Mouse (Mus musculus) lung, postnatal 0 days (tissue): Measurements from ENCODE around the gene Gm20388. TPM values are rescaled to one million over a fixed set of nuclear protein-coding genes. Genes with fewer than 3 reads are reported as not detected.
A peak's percentile ranks its signal among the peaks of the same experiment; 100 is the strongest.

ENCODE experiments used
- ATAC-seq: fragments of 200-750 bp; cut with Nextera tagmentation; 2 replicates; pipeline ENCODE4 v1.8.0; 2017; ENCODE audit warnings: moderate library complexity
- DNase-seq: peaks from one replicate; pipeline ENCODE4 v3.0.0-alpha.2; 2016; ENCODE audit warnings: low spot score
- H3K27ac ChIP-seq: fragments of 300-500 bp; sonication (generic); 2 replicates; pipeline ENCODE4 v1.5.1; 2014; ENCODE audit warnings: antibody characterized with exemption, mild to moderate bottlenecking, low read length, mixed read lengths
- H3K27me3 ChIP-seq: fragments of 300-500 bp; sonication (generic); replicated peaks from 2 replicates; pipeline ENCODE4 v1.6.1; 2014; ENCODE audit warnings: low read length, mixed read lengths; ENCODE audit not compliant: insufficient read depth
- H3K36me3 ChIP-seq: fragments of 300-500 bp; sonication (generic); 2 replicates; pipeline ENCODE4 v1.6.1; 2014; ENCODE audit warnings: low read length, mixed read lengths; ENCODE audit not compliant: insufficient read depth
- H3K4me1 ChIP-seq: fragments of 300-500 bp; sonication (generic); 2 replicates; pipeline ENCODE4 v1.6.1; 2014; ENCODE audit warnings: antibody characterized with exemption, low read depth, low read length, mixed read lengths; ENCODE audit not compliant: insufficient read depth
- H3K4me2 ChIP-seq: fragments of 300-500 bp; sonication (generic); replicated peaks from 2 replicates; pipeline ENCODE4 v1.6.1; 2014; ENCODE audit warnings: low read depth, mild to moderate bottlenecking, low read length, moderate library complexity, mixed read lengths
- H3K4me3 ChIP-seq: fragments of 300-500 bp; sonication (generic); 2 replicates; pipeline ENCODE4 v1.5.1; 2014; ENCODE audit warnings: low read depth, low read length
- H3K9ac ChIP-seq: fragments of 300-500 bp; sonication (generic); replicated peaks from 2 replicates; pipeline ENCODE4 v1.6.1; 2014; ENCODE audit warnings: low read depth, mild to moderate bottlenecking
- H3K9me3 ChIP-seq: fragments of 300-500 bp; sonication (generic); 2 replicates; pipeline ENCODE4 v1.6.1; 2016; ENCODE audit warnings: low read length, mixed read lengths
- CTCF ChIP-seq: IDR thresholded peaks from 2 replicates; pipeline ENCODE4 v1.5.1; 2016; ENCODE audit warnings: antibody characterized with exemption, mild to moderate bottlenecking
- EP300 ChIP-seq: IDR thresholded peaks from 2 replicates; pipeline ENCODE4 v1.6.1; 2016; ENCODE audit warnings: antibody characterized with exemption, mild to moderate bottlenecking, control low read depth
- WGBS: fragments of 180-500 bp; shearing (Covaris S2); extraction: QIAGEN DNeasy Blood & Tissue Kit; methylation state at CpG from one replicate; pipeline ENCODE4 v1.1.7; 2014; 5-methylcytosine and 5-hydroxymethylcytosine counted together
- polyA plus RNA-seq: library from polyadenylated mRNA; unstranded; fragments of >200 nt; fragmentation: Nextera tagmentation; extraction: Ambion mirVana; gene quantifications from 2 replicates; pipeline ENCODE4 v1.2.1, GENCODE M21; 2015

Gm20388 gene
- polyA plus RNA-seq, 1 experiment from 2014 or later = not detected

DNA sequence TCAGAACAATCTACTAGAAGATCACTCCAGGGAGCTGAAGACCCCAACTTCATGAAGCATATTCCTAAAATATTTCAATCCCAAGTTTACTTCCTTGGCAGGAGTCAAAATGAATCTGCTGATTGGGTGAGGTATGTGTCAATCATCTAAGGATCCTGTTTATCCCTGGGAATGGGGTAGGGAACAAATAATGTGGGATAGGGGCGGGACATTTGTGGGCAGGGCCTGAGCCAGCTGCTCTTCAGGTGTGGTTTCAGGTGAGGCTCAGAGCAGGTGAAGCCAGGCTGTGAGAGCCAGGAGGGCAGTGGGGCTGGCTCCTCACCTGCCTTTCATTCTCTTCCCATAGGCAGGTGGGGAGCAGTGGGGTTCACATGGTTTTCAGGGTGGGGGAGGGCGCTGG is 2816.1 kb downstream of the Gm20388 start:
- no peak for ATAC-seq
- H3K27me3 ChIP-seq = 0 out of 2 replicates have a peak, but pooled peaks cover 2% of the 10 kb centered on the region
- 58% methylated on average over 2 of the region's 2 CpGs for WGBS
- no peak overlapping the region for H3K27ac ChIP-seq
- H3K36me3 ChIP-seq = no peaks in the 10 kb centered on the region
- H3K9me3 ChIP-seq = no peaks in the 10 kb centered on the region
- H3K4me2 ChIP-seq = no peak overlapping the region
- H3K9ac ChIP-seq = no peak overlapping the region
- no peak for DNase-seq
- no peaks in the 10 kb centered on the region for H3K4me1 ChIP-seq
- H3K4me3 ChIP-seq = no peak overlapping the region
- TF ChIP-seq EP300 (no peak), CTCF (no peak)

DNA sequence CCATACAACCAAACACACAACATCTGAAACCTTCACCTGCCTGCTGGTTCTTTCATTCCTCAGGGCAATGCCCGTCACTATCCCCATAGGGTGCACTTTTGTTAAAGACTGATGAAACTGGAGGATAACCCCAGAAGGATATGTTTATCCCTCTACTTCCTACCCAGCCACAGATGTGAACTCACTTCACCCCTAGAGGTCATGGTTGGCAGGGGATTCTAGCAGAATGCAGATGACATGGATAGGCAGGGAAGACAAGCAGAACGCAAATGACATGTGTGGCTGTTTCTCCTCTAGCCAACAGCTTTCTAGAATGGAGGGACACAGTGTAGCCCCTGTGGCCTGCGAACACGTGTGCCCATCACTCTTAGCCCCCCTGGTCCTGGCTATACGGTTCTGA is 2816.8 kb downstream of the Gm20388 start:
- ATAC-seq (no peak), DNase-seq (no peak)
- whole genome bisulfite sequencing = 54% methylated on average over 5 of the region's 5 CpGs
- no peak overlapping the region for H3K9ac ChIP-seq
- no peak overlapping the region for H3K4me3 ChIP-seq
- no peaks in the 10 kb centered on the region for H3K36me3 ChIP-seq
- H3K4me1 ChIP-seq = no peaks in the 10 kb centered on the region
- H3K4me2 ChIP-seq = no peak overlapping the region
- H3K27me3 ChIP-seq = no peaks in the 10 kb centered on the region
- no peak for TF ChIP-seq EP300
- TF ChIP-seq CTCF = no peak; the same call in 1 of the 2 replicates
- H3K27ac ChIP-seq = no peak overlapping the region
- no peaks in the 10 kb centered on the region for H3K9me3 ChIP-seq

DNA sequence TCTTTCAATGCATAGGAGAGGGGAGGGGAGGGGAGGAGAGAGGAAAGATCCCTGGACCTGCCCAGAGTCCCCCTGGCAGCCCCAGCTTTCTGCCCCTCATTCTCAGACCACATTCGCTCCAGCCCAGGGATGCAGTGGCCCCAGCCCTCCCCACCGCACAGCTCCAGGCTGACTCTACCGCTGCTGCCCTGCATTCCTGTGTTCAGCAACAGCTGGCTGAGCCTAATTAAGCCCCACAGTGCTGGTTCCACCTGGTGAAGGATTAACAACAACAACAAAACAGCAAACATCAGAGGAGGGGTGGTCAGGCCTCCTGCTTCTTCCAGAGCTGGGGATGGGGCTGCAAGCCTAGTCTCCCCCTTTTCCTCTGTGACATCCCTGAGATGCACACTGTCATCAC is 2818.0 kb downstream of the Gm20388 start:
- no peak for ATAC-seq
- 31% methylated on average over 3 of the region's 3 CpGs for WGBS

DNA sequence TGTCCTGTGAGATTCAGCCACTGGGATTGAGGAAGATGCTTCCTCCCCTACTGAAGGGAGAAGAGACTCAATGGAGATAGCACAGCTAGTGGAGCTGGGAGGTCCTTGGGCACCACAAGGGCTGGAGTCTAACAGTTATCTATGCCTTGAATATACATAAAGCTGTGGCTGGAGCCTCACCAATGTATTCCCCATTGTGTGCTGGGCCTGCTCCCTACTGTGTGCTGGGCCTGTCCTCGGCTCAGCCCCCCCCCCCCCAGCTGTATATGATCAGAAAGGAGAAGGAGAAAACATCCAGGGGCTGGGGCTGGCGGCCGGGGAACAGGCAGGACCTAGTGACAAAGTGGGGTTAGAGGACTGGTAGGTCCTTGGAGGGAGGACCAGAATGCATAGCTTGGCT is 2824.5 kb downstream of the Gm20388 start:
- TF ChIP-seq CTCF = no peak
- no peak for TF ChIP-seq EP300
- Histone ChIP-seq H3K9me3 (no peaks in the 10 kb centered on the region), H3K9ac (no peak overlapping the region), H3K4me1 (no peaks in the 10 kb centered on the region), H3K4me3 (no peak overlapping the region), H3K27me3 (0 out of 2 replicates have a peak, but pooled peaks cover 3% of the 10 kb centered on the region), H3K27ac (no peak overlapping the region), H3K36me3 (no peaks in the 10 kb centered on the region), H3K4me2 (no peak overlapping the region)
- ATAC-seq = no peak
- 45% methylated on average over 3 of the region's 3 CpGs for WGBS
- DNase-seq = no peak

More for the DNA sequence above, 2818.0 kb downstream of the Gm20388 start:
- Histone ChIP-seq H3K4me2 (no peak overlapping the region), H3K4me1 (no peaks in the 10 kb centered on the region), H3K27ac (no peak overlapping the region), H3K27me3 (0 out of 2 replicates have a peak, but pooled peaks cover 3% of the 10 kb centered on the region), H3K9me3 (no peaks in the 10 kb centered on the region), H3K4me3 (no peak overlapping the region), H3K36me3 (no peaks in the 10 kb centered on the region), H3K9ac (no peak overlapping the region)
- no peak for TF ChIP-seq CTCF
- no peak for TF ChIP-seq EP300
- DNase-seq = no peak

DNA sequence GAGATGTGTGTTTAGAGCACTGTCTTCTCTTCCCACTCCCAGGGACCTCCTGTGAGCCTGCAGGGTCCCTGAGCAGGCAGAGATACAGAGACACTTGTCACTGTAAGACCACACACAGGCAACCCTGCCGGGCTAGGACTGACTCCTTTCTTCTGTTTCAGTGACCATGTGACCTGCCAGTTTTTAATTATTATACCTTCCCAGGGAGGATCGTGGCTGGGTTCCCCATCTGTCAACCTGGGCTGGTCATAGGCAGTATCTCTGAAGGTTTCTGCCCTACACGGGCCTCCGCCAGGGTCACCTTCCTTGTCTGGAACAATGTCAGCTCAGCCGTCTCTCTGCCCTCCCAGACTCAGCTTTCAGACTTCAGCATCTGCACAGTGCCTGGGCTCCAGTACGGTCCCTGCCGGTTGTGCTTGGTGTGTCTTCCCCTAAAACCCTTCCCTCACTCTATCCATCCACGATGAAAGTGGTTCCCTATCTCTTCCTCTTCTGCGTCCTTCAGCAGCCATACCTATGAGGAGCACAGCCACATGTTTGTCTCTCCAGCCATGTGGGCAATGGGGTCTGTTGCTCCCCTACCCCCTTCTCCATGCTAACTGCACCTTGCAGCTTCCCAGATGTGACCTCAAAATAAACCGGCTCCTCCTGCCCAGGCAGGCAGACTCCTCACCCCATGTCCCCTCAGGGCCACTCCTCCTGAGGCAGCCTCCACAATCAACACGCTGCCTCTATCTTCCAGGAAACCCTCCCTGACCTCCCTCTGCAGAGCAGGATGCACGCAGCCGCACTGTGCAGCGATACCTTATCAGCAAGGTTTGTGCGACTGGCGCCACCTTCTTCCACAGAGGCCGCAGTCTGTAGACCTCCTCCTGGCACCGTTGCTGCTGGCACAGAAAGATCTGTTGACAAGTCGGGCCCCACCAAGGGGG is 2825.2 kb downstream of the Gm20388 start:
- WGBS = 38% methylated on average over 19 of the region's 19 CpGs
- H3K9ac ChIP-seq = no peak overlapping the region
- ATAC-seq = peak; percentile 26; the same call in 1 of the 2 replicates
- 0 out of 2 replicates have a peak, but pooled peaks cover 3% of the 10 kb centered on the region for H3K27me3 ChIP-seq
- no peaks in the 10 kb centered on the region for H3K4me1 ChIP-seq
- H3K4me2 ChIP-seq = no peak overlapping the region
- DNase-seq = no peak
- H3K9me3 ChIP-seq = no peaks in the 10 kb centered on the region
- H3K36me3 ChIP-seq = no peaks in the 10 kb centered on the region
- TF ChIP-seq EP300 (no peak), CTCF (no peak)
- no peak overlapping the region for H3K27ac ChIP-seq
- no peak overlapping the region for H3K4me3 ChIP-seq

DNA sequence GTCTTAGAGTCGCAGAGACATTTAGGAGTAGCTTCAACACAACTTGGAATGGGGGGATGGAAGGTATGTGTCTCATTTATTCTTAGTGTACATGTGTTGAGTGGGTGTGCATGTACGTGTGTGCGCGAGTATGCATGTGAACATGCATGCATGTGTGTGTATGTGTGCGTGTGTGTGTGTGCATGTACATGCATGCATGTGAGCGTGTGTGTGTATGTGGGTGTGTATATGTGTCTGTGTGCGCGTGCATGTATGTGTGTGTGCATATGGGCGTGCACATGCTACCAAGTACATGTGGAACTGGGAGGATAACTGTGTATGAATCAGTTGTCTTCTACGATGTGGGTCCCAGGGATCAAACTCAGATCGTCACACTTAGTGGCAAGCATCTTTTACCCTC is 2826.0 kb downstream of the Gm20388 start:
- no peak for TF ChIP-seq EP300
- TF ChIP-seq CTCF = no peak
- no peak overlapping the region for H3K9ac ChIP-seq
- H3K36me3 ChIP-seq = no peaks in the 10 kb centered on the region
- no peaks in the 10 kb centered on the region for H3K4me1 ChIP-seq
- H3K4me3 ChIP-seq = no peak overlapping the region
- DNase-seq = no peak
- no peaks in the 10 kb centered on the region for H3K9me3 ChIP-seq
- ATAC-seq = no peak
- 86% methylated on average over 11 of the region's 11 CpGs for WGBS
- no peak overlapping the region for H3K27ac ChIP-seq
- no peak overlapping the region for H3K4me2 ChIP-seq
- H3K27me3 ChIP-seq = 0 out of 2 replicates have a peak, but pooled peaks cover 3% of the 10 kb centered on the region
